Mouse (Mus musculus) cerebellum, adult 2 months (tissue): ENCODE measurements around the gene Olfr888.

Experiments
- CTCF ChIP-seq: fragments of 200-500 bp; IDR thresholded peaks from 2 replicates; pipeline ENCODE4 v1.5.1; 2011; ENCODE audit warnings: low read depth, mild to moderate bottlenecking, control low read depth, low read length, moderate library complexity, borderline replicate concordance; ENCODE audit not compliant: insufficient read depth
- POLR2A ChIP-seq: fragments of 200-500 bp; IDR thresholded peaks from 2 replicates; pipeline ENCODE4 v1.6.1; 2011; ENCODE audit warnings: low read length, control low read depth, borderline replicate concordance; ENCODE audit not compliant: insufficient read depth

DNA sequence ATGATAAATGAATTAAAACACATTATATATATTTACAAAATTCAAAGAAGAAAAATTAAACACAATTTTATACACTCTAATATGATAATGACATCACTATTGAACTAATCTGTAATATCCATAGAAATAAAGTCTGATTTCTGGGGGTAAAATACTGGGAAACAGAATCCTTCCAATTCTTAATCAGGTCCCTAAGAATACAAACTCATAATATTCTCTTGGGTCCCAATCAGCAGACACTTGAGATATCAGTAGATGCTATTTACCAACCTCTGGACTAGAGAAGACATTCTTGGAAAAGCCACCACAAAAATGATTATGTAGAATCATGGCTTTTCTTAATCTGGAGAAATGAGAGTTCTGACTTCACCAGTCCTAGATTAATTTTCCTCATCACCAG, 34.3 kb downstream of the Olfr888 start, which contains the start of gene Olfr890:
- TF ChIP-seq CTCF (no peak), POLR2A (no peak)
